Mouse (Mus musculus): ENCODE data around the gene Ltc4s.

GRCm38 (mm10) chr11:50212060-50212739 lies 26.2 kb downstream of the Ltc4s start:
- TF ChIP-seq POLR2A (IDR thresholded peaks at IDR 0.05; ENCODE audit: borderline replicate concordance, insufficient read depth, low read length) (no peak), CTCF (IDR thresholded peaks at IDR 0.05; ENCODE audit: borderline replicate concordance, insufficient read depth, low read depth, low read length) (no peak)

All from cerebellum, adult 2 months (tissue).